Mouse (Mus musculus) kidney, postnatal 14 days (tissue): ENCODE results near the gene Rasgrp3.
A peak's percentile ranks its signal among the peaks of the same experiment; 100 is the strongest.
"Not testable (repeated sequence)": the region's sequence is repeated elsewhere in the genome, so short reads cannot be mapped to it uniquely, and the experiment has no call there.

ENCODE experiments used
- DNase-seq: peaks from one replicate; pipeline ENCODE4 v3.0.0; 2022; ENCODE audit warnings: mixed read lengths

Gene Rasgrp3

DNA sequence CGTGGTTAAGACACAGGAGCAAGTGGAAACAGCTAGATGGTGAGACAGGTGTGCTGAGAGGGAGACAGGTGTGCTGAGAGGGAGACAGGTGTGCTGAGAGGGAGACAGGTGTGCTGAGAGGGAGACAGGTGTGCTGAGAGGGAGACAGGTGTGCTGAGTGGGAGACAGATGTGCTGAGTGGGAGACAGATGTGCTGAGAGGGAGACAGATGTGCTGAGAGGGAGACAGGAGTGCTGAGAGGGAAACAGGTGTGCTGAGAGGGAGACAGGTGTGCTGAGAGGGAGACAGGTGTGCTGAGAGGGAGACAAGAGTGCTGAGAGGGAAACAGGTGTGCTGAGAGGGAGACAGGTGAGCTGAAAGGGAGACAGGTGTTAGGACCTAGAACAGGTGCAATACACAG lies 27.5 kb downstream of the Rasgrp3 start:
- not testable (repeated sequence) for DNase-seq

DNA sequence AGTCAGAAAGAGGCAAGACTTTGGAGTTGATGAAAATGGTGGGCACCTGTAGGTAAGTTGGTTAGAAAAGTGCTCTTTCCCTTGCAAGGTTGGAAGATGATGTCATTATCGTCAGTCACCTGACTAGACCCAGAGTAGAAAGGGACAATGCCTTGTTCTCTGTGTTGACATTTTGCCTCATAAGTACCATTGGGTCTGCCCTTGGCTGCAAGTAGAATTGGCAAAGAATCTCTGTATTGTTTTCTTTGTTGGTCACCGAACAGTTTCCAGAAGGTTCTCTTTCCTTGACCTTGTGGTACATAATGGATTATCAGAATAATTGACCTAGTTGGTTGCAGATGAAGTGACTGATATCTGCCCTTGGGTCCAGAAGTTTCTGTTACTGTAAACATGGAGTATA lies 27.9 kb downstream of the Rasgrp3 start:
- no peak for DNase-seq

DNA sequence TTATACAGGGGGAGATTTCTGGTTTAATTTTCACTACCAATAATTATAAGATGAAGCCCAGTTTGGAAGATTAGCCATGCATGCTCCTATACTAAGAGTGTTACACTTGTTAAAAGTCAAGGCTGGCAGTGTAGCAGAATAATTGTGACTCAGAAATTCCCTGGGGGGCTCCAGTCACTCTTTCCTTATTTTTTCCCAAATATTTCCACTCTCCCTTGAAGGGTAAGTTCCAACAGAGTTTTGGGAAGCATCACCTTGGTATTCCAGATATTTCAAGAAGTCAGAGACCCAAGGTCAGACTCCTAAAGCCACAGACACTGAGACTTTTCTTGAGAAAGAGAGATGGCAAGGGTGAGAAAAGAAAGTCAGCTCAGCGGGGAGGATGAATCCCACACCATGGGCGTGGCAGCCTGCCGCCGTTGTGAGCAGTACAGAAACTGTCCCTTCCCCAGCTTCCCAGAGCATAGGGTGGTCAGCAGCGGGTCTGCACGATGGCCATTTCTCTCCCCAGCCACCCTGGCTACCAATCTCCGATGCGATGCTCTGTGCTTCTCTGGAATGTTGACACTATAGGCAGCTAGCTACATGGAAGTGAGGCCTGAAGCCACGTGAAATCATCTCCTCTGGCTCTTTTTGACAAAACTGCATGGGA lies 28.8 kb downstream of the Rasgrp3 start:
- DNase-seq = no peak

DNA sequence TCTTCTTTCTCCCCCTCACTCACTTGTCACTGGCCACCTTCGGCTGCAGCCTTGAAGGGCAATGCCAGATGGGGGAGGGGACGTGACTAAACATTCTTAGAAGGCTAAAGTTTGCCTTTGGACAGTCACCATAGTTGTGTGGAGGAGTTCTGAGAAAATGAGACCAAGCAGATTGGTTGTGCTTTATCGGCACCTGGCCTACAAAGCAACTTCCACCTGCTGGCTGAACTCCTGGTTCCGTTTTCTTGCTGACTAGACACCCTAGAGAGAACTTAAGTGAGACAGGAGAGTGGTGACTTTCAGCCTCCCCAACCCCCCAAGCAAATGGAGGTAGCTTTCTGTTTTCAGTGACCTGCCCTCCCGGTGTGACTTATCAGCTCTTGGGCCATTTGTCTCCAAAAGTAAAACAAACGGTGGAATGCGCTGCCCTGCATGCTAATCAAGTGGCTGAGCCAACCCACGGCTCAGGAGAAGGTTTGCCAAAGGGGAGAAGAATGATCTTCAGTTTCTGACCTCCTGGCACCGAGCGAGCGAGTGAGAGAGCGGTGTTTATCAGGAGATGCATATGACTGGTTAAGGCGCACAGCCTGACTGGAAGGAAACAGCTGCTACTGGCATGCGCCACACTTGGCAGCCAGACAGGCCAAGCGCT lies 29.4 kb downstream of the Rasgrp3 start:
- DNase-seq = peak; percentile 83

DNA sequence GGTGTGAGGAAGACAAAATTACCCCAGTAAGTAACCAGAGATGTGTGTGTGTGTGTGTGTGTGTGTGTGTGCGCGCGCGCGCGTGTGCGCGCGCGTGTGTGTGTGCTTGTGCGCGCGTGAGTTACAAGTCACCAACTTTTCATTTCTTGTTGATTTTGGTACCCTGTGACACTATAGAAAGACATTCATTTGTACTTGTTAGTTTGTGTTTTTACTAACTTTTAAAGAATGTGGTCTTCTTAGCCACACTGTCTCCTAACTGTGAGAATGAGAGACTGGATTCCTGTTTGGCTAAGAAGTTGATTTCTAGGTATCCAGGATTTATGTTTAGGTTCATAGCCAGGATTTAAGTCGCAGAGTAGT lies 29.9 kb downstream of the Rasgrp3 start:
- no peak for DNase-seq

DNA sequence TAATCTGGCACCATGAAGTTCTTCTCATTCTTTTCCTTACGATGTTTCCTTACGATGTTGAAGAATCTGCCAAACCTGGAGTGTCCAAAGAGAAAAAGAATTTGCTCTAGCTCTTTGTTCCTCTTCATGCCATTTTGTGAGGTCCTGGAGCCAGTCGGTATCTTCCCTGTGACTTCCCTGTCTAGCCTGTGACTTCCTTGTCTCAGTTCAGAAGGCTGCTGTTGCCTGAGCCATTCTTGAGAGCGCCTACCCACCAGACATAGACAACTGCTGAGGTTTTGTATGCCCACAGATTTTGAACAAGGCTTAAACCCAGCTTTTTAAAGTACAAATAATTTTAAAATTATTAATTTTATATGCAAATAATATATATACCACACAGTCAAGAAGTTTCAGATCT lies 31.3 kb downstream of the Rasgrp3 start:
- no peak for DNase-seq

DNA sequence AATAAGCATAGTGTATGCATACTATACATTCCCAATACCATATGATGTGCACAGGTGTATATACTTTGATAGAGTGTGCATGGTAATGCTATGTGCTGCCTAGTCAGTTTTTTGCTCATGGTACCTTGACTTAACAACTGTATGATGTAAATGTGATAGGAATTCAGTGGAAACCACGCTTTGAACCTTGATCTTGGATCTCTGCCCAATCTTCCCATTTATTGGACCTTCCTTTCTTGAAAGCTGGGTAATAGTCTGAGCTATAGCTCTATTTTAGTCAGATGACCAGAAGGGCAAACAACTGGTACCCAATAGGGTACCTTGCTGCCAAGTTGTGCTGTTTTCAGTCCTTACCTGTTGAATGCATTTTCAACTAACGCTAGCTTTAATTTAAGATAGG lies 31.8 kb downstream of the Rasgrp3 start:
- no peak for DNase-seq

DNA sequence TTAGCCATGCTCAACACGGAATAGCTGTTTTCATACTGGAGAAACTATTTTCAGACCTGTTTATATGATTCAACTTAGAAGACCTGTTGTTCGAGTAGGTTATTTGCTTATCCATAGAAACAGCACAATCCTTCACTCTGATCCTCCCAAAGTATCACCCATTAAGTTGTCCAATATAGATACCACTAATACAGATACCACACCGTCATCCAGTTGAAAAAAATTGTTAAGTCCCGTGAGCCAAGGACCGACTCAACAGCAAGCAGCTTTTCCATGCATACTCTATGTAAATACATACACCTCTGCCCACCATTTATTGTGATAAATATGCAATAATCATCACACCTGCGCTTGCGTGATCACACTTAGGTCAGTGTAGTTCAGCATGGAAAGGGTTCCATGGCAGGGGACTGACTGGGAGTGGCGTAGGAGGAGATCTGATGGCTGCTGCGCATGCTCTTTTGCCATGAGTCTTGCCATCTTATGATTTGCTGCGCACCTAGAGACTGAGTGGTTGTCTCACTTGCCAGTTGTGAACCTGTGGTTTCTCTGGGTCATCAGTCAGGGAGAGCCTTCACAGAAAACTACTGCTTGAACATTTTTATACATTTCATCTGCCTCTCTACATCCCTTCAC lies 32.9 kb downstream of the Rasgrp3 start:
- DNase-seq = no peak

DNA sequence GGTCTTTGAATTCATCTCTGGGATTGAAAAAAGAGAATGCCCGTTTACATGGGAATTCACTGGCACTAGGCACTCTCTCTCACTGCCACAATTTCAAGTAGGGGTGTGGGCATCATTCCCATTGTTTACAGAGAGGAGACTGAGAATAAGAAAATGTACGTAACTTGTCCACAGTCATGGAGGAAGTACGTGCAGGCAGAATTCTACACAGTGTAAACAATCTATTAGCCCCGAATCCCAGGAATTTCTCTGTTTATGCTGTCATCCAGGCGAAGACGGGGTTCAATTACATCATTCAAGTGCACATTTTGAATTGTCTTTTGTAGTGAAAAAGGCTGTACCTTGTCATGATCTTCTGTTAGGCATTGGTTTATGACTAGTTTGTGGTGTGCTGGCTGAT lies 34.6 kb downstream of the Rasgrp3 start:
- no peak for DNase-seq

DNA sequence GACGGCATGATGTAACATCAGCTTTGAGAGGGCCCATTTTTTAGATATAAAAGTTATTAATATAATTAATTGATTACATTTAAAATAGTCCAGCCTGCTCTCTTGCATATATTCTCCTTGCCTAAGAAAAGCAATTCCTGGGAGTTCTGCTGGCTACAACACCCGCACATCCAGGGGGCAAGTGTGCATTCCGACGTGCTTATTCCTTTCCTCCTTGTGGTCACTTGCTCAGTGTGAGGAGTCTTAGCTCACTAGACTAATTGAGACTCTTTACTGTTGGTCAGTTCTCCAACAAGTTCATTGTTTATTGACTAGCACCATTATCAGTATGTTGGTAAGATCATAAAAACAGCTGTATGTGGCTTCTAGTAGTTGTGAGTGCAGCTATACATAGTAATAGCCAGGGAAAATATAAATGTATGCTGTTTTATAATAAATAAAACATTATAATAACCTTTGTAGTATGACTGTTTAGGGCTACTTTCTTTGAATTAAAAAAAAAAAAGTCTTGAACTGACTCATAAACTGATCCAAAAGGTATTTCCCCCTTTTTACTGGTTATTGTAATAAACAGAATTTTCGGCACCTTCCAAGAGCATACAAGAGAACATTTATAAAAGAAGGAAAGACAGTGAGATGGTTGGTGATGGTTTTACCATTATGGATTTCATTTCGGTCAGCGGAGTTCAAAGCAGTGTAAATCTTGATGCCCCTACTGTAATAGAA lies 35.4 kb downstream of the Rasgrp3 start:
- no peak for DNase-seq

DNA sequence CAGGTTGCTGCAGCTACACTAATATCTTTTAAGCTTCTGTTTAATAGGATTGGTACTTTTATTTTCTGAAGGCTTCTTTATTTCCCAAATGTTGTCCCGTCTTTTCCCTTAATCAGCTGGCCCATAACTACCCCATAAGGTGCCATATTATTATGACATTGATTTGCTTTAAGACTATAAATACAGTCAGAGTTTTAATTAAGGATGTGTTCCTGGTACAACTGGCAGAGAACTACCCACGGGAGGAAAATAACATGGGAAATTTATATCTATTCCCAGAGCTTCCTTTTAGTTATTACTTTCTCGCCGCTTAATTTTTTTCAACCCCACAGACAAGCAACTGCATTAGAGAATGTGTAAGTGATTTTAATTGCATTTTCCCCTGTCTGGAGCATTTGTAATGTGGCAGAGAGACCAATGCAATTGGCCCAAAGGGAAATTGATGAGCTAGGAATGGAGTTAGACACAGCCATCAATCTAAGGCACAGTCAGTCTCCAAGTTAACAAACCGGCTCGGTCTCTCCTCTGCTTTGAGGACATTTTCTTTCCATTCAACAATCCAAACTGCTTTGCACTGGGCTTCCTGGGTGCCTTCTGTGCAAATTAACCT lies 36.1 kb downstream of the Rasgrp3 start:
- DNase-seq = no peak

DNA sequence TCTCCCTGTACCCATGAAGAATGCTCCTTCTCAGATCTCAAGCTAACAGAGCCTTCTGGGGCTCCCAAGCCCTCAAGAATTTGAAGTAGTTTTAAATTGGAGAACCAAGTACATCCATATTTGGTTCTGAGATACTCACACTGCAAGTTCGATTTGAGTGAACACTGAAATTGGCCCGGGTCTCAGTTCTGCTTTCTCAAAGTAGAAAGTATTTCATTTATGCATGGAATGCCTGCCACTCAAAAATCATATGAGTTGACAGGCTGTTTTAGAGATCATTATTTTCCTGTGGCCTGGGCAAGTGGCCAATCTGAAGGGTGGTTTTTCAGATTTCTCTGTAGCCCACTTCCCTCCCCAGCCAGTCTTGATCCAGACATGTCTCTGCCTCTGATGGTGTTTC lies 36.7 kb downstream of the Rasgrp3 start:
- peak; percentile 12 for DNase-seq

DNA sequence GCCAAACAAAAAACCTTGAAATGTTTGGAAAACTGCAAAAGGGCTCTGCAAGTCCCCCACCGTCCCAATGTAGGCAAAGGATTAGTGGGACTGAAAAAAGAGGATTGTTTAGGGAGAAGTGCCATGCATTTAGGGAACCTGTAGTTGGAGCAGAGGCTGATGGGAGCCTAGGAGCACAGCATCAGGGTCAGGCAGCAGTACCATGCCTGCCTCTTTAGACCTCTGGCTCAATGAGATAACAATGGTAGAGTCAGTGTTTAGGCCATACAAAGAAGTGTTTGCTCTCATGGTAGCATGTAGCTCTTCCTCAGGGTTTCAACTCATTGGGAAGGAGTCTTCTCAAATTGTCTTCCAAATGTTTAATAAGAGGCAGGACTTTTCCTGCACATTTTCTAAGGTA lies 40.3 kb downstream of the Rasgrp3 start:
- DNase-seq = no peak

DNA sequence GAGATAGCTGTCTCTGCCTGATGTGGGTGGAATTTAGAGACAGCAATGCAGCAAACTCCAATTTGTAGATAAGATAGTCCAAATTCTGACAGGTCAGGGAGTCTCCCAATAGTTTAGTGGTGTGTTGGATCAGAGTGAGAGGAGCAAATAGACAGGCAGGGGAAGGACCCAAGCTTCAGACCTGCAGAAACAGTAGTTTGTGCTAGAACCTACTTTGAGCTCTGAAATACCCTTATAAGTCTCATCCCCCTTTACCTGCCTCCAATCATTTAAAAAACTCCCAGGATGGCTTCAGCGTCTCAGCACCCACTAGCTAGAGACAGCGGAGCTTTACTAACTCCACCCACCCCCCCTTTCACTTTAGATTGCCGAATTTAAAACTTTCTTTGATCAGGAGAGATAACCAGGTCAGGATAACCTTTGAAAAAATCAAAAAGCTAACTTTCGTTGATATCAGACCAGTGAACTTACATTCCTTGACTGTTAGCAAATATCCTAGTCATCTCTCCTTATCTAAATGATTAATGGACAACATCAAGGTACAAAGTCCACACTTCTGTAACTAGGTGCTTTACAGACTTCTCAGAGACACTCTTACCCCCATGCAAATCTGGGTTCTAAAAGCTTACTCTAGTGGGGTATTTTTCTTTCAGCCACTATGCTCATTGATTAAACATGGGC lies 41.2 kb downstream of the Rasgrp3 start:
- no peak for DNase-seq

DNA sequence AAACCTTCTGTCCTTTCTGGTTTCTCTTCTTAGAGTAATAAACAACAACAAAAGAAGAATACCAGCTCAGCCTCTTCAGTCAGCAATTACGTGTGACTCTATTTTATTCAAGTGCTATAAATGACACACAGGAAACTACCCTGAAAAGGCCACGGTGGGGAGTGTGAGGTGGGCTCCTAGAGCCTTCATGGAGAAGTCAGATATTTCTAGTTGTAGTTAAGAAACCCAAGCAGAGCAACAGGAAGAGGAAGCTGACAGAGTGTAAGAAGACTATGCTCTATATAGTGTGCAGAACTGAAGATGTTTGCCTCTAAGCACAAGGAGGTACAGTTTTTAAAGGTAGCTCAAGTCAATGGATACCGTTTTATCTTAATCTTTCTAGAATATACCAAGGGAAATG lies 42.0 kb downstream of the Rasgrp3 start:
- no peak for DNase-seq

DNA sequence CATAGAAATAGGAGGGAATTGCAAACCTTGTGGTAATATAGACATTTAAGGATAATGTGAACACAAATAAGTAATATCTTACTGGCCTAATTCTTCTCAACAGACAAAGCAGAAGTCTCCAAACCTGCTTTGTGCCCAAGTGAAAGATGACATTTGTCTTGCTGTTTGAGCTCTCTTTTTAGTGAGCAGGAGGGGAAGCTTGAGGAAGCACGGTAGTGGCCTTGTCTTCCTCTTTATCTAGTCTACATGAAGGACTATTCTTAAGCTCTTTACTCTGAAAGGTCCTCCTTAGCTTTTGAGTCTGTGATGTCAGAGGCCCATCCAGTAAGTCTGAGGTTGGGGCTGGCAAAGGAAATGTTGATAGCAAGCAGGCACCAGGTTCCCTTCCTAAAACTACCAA lies 43.1 kb downstream of the Rasgrp3 start:
- no peak for DNase-seq

DNA sequence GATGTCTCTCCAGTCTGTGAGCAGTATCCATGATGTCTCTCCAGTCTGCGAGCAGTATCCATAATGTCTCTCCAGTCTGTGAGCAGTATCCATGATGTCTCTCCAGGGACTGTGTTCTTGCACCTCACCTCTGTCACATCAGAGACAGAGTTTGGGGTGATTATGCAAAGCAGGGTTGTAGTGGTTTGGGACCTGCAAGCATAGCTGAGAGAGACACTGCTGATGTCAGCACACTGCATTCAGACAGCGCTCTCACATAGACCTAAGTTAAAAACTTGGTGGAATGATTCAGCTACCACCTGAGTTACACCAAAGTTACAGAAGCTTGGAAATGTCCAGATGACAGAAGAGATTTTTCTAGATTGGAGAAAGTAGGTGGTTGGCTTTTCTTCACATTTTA lies 44.0 kb downstream of the Rasgrp3 start:
- DNase-seq = no peak

DNA sequence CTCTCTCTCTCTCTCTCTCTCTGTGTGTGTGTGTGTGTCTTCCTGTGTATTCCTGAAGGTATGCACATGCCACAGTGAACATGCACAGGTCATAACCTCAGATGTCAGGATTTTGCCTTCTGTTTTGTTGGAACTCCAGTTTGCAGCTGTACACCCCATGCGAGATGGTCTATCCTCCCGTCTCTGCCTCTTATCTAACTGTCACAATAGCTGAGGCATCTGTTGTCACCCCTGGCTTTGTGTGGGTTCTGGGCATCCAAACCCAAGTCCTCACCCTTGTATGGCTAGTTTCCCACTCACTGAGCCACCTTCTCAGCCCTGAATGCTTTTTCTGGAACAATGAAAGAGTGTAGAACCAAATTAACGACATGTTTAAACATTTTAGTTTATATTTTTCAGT lies 44.7 kb downstream of the Rasgrp3 start:
- DNase-seq = no peak

DNA sequence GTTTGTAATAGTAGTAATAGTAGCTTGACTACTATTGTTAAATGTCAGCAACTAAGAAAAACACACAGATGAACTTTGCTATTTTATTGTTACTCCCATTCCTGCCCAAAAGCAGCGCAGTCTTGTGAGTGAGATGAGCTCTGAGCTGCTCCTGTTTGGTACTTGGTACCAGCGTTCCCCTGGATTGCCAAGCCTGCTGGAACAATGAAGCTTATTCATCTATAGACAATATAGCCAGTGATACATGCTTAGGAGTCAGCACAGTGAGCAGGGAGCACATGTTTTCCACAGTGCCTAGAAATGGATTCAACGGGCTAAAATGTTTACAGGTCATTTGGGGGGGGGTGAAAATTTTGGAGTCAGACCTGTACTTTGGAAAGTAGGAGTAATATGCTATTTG lies 50.5 kb downstream of the Rasgrp3 start:
- DNase-seq = no peak

DNA sequence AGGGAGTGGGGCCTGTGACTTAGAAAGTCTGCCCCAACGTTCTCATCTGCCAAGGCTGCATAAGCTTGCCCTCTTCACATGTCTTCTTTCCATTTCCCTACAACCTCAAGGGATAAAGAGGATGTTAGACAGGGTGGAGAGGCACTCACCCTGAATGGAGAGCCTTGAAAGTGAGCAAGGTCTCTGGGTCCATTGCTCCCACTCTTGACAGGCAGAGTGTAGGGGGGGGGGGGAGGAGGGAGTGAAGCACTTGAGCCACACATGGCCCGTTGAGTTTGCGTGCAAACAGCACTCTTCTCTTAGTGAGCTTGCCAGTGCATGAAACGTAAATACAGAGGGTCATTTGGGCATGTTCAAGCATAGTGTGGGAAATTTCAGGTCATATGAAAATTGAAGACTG lies 59.5 kb downstream of the Rasgrp3 start:
- no peak for DNase-seq

DNA sequence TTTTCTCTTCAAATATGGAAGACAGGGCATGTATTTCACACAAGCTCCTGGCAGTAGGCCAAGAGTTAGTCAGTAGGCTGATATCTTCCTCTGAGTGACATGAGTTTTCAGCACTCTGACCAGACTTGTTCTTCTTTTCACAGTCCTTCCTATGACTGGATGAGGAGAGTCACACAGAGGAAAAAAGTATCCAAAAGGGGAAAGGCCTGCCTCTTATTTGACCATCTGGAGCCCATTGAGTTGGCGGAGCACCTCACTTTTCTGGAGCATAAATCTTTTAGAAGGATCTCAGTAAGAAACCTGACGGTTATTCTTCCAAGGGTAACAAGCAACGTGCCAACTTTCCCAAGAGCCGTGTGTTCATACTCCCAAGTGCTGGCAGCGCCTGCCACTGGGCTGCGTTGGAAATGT lies 62.5 kb downstream of the Rasgrp3 start:
- DNase-seq = no peak

DNA sequence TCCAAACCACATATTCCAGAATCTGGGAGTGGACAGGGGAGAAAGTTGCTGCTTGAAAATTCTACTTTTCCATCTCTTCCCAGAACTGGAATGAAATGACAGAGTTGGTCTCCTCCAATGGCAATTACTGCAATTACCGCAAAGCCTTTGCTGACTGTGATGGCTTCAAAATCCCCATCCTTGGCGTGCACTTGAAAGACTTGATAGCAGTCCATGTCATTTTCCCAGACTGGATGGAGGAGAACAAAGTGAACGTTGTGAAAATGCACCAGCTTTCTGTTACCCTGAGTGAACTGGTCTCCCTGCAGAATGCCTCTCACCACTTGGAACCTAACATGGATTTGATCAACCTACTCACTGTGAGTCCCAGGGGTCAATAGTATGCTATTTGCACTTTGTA lies 67.3 kb downstream of the Rasgrp3 start:
- no peak for DNase-seq

DNA sequence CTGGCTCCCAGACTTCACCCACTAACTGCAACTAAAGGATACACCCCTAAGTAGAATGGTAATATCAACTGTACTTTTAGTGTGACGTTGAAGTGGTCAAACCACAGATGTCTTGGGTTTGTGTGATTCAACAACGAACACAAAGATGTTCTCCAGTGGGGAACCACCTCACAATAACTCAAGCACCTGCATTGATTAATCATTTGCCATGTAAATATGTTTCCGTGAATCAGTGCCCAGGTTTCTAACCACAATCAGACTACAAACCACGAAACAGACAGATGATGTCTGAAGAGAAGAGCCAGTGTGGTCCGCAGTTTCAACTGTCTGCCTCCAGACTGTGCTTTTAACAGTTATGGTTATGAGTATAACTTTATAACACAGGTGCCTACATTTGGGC lies 69.4 kb downstream of the Rasgrp3 start:
- DNase-seq = no peak
